Mouse (Mus musculus) erythroblast, adult 5-6 weeks (primary cell): ENCODE measurements around the gene Aoah. TPM values are rescaled to one million over a fixed set of nuclear protein-coding genes. Genes with fewer than 3 reads are reported as not detected.

ENCODE experiments used
- ATAC-seq: replicated peaks from 2 replicates; pipeline ENCODE4 v1.8.0; 2016; ENCODE audit warnings: moderate number of reproducible peaks, mild to moderate bottlenecking, moderate TSS enrichment, inconsistent platforms; ENCODE audit not compliant: poor library complexity, low FRiP score, severe bottlenecking
- total RNA-seq, 2 experiments: library from RNA; stranded (forward) in 1 of 2; stranded (reverse) in 1 of 2; fragments of 150-400 nt in 1 of 2; fragments of 200-764, 138-1000 nt in 1 of 2; gene quantifications; 2 replicates each; pipeline versions ENCODE4 v1.2.3 to v1.2.4; 2015 to 2017; ENCODE audit warnings: low replicate concordance in 2 of 2

Aoah gene
- total RNA-seq, 2 experiments from 2014 or later: 10.5 to 18.4 TPM

DNA sequence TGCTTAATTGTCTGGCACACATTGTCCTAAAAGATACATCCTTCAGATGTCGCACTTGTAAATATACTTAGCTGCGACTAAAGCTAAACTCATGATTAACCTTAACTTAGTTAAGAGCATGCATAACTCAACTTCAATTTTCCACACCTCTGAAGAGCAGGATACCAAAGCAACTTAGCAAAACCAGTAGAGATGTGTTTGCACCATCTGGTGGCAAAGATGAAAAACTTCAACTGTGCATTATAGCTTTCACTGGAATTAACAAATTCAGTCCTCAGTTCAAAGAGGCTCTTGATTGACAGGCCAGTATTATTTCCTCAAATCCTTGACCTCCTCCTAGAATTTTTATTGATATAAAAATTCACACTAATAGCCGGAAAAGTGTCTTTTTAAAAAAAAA is 241.1 kb downstream of the Aoah start:
- ATAC-seq: no peak

DNA sequence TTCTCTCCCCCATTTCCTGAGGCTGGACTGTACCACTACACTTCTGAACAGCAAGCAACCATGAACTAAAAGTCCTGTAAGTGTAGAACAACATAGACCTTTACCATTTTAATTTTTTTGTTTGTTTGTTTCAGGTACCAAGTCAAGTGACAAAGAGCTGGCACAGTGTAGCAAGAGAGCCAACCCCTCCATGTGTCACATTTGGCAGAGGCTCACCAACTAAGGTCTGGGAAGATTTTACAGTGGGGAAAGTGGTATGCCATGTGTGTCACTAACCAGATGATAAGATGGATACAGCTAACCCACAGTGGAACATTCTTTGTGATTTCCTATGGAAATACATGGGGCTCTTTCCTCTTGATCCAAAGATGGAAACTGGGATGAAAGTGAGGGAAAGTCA is 242.1 kb downstream of the Aoah start:
- ATAC-seq: no peak

DNA sequence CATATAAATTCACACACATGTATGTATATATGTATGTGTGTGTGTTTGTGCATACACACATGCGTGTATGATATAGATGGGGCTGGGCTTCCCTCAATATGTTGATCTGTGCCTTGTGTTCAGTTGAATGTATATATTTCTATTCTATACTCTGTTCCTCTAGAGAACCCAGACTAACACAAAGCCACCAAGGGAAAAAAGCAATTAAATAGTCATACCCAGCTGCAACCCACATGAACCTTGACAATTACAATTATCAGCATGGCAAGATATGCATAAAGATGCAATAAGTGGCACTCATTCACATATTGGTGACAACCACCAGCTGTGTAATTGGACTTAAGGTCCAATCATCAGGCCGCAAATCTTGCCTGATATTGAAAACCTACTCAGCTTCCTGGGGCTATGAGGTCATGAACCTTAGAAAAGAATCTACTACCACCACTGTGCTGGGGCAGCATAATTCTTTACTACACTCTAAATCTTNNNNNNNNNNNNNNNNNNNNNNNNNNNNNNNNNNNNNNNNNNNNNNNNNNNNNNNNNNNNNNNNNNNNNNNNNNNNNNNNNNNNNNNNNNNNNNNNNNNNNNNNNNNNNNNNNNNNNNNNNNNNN is 246.8 kb downstream of the Aoah start:
- ATAC-seq: no peak

DNA sequence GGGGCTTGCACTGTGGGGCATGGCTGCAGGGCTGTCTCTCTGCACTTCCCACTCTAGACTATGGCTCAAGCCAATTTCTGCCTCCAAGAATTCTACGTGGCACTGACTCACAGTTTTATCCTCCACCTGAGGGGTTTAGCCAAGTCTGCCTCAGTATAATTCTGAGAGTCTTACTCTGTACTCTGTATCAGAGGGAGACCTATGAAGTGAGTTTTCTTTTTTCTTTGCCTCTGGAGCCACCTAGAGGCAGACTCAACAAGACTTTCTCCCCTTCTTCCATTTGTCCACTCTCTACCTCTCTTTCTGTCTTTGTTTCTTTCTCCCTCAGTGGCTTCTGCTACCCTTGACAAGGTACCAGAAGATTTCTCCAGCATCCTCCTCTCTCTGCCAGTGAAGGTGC is 256.2 kb downstream of the Aoah start:
- ATAC-seq: no peak

DNA sequence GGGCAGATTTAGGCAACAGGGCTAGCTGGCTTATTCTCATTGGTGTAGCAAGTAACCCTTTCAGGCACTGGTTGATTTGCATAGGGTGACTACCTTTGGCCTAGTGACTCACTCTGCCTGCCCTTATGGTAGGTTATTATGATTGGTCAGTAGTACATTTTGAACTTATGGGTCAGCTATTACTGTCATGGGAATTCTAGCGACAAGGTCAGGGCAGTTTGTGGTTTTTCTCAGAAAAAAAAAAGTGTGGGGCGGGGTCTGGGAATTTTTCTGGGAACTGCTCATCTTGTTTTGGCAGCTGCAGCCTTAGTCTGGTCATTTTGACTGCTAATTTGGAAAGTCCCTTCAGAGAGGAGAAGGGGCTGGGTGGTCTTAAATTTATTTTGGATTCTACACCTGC is 272.1 kb downstream of the Aoah start:
- no peak for ATAC-seq

DNA sequence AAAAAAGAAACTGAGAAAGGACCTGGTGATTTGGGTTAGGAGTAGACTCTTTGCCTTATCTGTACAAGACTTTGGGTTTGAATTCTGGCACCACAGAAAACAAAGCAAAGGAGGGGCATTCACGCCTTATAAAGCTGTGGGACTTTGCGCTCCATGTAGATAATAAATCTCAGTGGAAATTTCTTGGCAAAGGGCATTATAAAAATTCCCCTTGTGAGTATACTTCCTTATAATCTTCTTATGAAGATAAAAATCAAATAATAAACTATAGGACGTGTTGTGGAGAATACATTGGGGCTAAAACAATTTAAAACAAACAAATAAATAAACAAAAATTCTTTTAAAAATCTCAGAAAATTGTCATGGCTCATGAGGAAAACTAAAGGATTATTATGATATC is 280.9 kb downstream of the Aoah start, which contains the start of gene Olfr1370:
Gene Olfr1370 (minus strand): TSS at position 101 of the 400 bp plus-strand sequence.
- ATAC-seq: no peak

DNA sequence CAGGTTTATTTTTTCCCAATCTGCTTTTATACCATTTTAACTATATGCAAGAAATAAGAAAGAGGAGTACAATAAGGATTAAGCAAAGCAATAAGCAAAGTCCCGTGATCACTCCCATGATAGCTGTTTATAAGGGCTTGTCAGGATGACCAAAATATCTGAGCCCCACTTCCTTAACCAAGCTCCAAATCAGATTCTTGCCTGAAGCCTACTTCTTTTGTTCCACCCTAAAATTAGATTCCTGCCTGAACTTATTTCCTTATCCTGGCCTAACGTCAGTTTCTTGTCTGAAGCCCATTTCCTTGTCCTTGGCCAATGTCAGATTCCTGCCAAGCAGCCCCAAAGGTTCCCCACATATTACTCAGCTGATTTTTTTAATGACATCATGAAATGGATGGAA is 288.8 kb downstream of the Aoah start:
- no peak for ATAC-seq
